Mouse (Mus musculus) layer of hippocampus, adult 2 months (tissue): Measurements from ENCODE around the gene Cysltr1. TPM values are rescaled to one million over a fixed set of nuclear protein-coding genes. Genes with fewer than 3 reads are reported as not detected.
A peak's percentile ranks its signal among the peaks of the same experiment; 100 is the strongest.

Experiments used
- DNase-seq, 2 experiments: peaks; one replicate each; pipeline ENCODE4 v3.0.0; 2022; ENCODE audit warnings: low spot score in 2 of 2
- H3K27ac ChIP-seq: fragments of 200-600 bp; 2 replicates; pipeline ENCODE4 v1.8.1; 2022
- H3K4me3 ChIP-seq: fragments of 200-600 bp; 2 replicates; pipeline ENCODE4 v1.8.1; 2022; ENCODE audit warnings: mild to moderate bottlenecking
- CTCF ChIP-seq: fragments of 200-600 bp; conservative IDR thresholded peaks from 2 replicates; pipeline ENCODE4 v1.8.1; 2022; ENCODE audit warnings: antibody characterized with exemption, mild to moderate bottlenecking, moderate library complexity
- total RNA-seq, 2 experiments: library from RNA; stranded (reverse); gene quantifications; 2 replicates each; pipeline ENCODE4 v1.2.3; 2021

The Cysltr1 gene
- total RNA-seq, 2 experiments from 2014 or later: 0.15 to 0.77 TPM

DNA sequence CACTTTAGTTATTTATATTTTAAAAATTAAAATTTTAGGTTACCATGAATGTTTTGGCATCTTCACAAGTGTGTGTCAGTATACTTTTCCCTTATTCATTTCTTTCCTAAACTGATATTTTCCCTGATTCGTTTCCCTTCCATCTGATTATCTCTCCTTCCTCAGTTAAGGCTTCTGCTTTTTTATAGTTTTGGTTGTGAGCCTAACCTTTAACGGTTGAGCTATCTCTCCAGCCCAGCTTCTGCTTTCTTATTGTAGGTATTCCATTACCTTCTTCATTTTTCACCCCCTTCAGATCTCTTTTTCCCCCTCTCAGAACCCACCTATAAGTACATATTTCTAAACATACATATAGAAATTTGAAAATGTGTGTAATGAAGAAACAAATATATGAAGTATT, 48.0 kb downstream of the Cysltr1 start:
- Histone ChIP-seq H3K27ac (no peak overlapping the region), H3K4me3 (no peak overlapping the region)
- TF ChIP-seq CTCF: no peak
- no peak for DNase-seq

- H3K4me3 ChIP-seq: no peak overlapping the region
- 0 out of 2 replicates have a peak, but pooled peaks have one; percentile 29 for TF ChIP-seq CTCF
- no peak overlapping the region for H3K27ac ChIP-seq
- no peak for DNase-seq
These were observed 67.1 kb downstream of the Cysltr1 start for GRCm38 (mm10) chrX:106536359-106536758.

Other genes starting within 250 kb of the Cysltr1 start
- not detected for gene Fndc3c1, start 118.3 kb downstream of the Cysltr1 start, total RNA-seq
- under 1 TPM in 1 of 2 experiments, not detected in 1; 0.20 TPM for gene Gm5127, start 20.5 kb downstream of the Cysltr1 start, total RNA-seq
- 1 to 10 TPM; 4.0 to 5.8 TPM for gene Rtl3, start 237.0 kb upstream of the Cysltr1 start, total RNA-seq